Mouse (Mus musculus) stomach, embryonic 14.5 days (tissue): Measurements from ENCODE around the gene Tmsb10. TPM values are rescaled to one million over a fixed set of nuclear protein-coding genes. Genes with fewer than 3 reads are reported as not detected.

Experiments
- ATAC-seq: fragments of 200-750 bp; cut with Nextera tagmentation; 2 replicates; pipeline ENCODE4 v1.8.0; 2017; ENCODE audit warnings: low read depth, moderate TSS enrichment; ENCODE audit not compliant: insufficient number of reproducible peaks, insufficient read depth, low FRiP score
- H3K27ac ChIP-seq: fragments of 300-500 bp; sonication (generic); 2 replicates; pipeline ENCODE4 v1.5.1; 2014; ENCODE audit warnings: mild to moderate bottlenecking, low read length, moderate library complexity, mixed read lengths
- H3K27me3 ChIP-seq: fragments of 300-500 bp; sonication (generic); 2 replicates; pipeline ENCODE4 v1.6.1; 2014; ENCODE audit warnings: low read length, control low read depth, mixed read lengths; ENCODE audit not compliant: control insufficient read depth, insufficient read depth
- H3K36me3 ChIP-seq: fragments of 300-500 bp; sonication (generic); 2 replicates; pipeline ENCODE4 v1.6.1; 2014; ENCODE audit warnings: mild to moderate bottlenecking, control low read depth, low read length, moderate library complexity, mixed read lengths; ENCODE audit not compliant: control insufficient read depth, insufficient read depth
- H3K4me1 ChIP-seq: fragments of 300-500 bp; sonication (generic); 2 replicates; pipeline ENCODE4 v1.6.1; 2014; ENCODE audit warnings: low read length, control low read depth, mixed read lengths; ENCODE audit not compliant: control insufficient read depth, insufficient read depth
- H3K4me2 ChIP-seq: fragments of 300-500 bp; sonication (generic); replicated peaks from 2 replicates; pipeline ENCODE4 v1.6.1; 2014; ENCODE audit warnings: low read depth, low read length, control low read depth
- H3K4me3 ChIP-seq: fragments of 300-500 bp; sonication (generic); 2 replicates; pipeline ENCODE4 v1.5.1; 2014; ENCODE audit warnings: low read depth, low read length, control low read depth
- H3K9ac ChIP-seq: fragments of 300-500 bp; sonication (generic); replicated peaks from 2 replicates; pipeline ENCODE4 v1.6.1; 2014; ENCODE audit warnings: low read depth, mild to moderate bottlenecking, control low read depth, low read length, moderate library complexity, mixed read lengths
- H3K9me3 ChIP-seq: fragments of 300-500 bp; sonication (generic); 2 replicates; pipeline ENCODE4 v1.6.1; 2016; ENCODE audit warnings: low read depth, low read length, control low read depth; ENCODE audit not compliant: control insufficient read depth
- WGBS: fragments of 180-500 bp; shearing (Covaris S2); extraction: QIAGEN DNeasy Blood & Tissue Kit; methylation state at CpG from one replicate; pipeline ENCODE4 v1.1.7; 2014; 5-methylcytosine and 5-hydroxymethylcytosine counted together
- polyA plus RNA-seq: library from polyadenylated mRNA; unstranded; fragments of >200 nt; fragmentation: Nextera tagmentation; extraction: Ambion mirVana; gene quantifications from 2 replicates; pipeline ENCODE4 v1.2.1, GENCODE M21; 2014

Tmsb10 gene
- polyA plus RNA-seq, 1 experiment from 2014 or later = 2,370 TPM

GRCm38 (mm10) chr6:72929795-72930398, 28.7 kb downstream of the Tmsb10 start:
- 79% methylated on average over 4 of the region's 4 CpGs for WGBS
- no peak overlapping the region for H3K4me2 ChIP-seq
- no peak overlapping the region for H3K4me3 ChIP-seq
- H3K27ac ChIP-seq = no peak overlapping the region
- H3K9ac ChIP-seq = no peak overlapping the region
- no peaks in the 10 kb centered on the region for H3K36me3 ChIP-seq
- ATAC-seq = no peak
- H3K4me1 ChIP-seq = peaks cover 7% of the 10 kb centered on the region; the same call in 1 of the 2 replicates
- H3K9me3 ChIP-seq = no peaks in the 10 kb centered on the region
- no peaks in the 10 kb centered on the region for H3K27me3 ChIP-seq

- ATAC-seq = peak; percentile 90
- H3K36me3 ChIP-seq = no peaks in the 10 kb centered on the region
- H3K9me3 ChIP-seq = no peaks in the 10 kb centered on the region
- no peak overlapping the region for H3K4me2 ChIP-seq
- no peak overlapping the region for H3K4me3 ChIP-seq
- 14% methylated on average over 9 of the region's 9 CpGs for WGBS
- peak overlapping the region; percentile 52; the same call in 1 of the 2 replicates for H3K27ac ChIP-seq
- peaks cover 7% of the 10 kb centered on the region; the same call in 1 of the 2 replicates for H3K4me1 ChIP-seq
- no peak overlapping the region for H3K9ac ChIP-seq
- H3K27me3 ChIP-seq = no peaks in the 10 kb centered on the region
Measured at GRCm38 (mm10) chr6:72926755-72927482, 31.6 kb downstream of the Tmsb10 start.

- Histone ChIP-seq H3K9me3 (no peaks in the 10 kb centered on the region), H3K4me2 (no peak overlapping the region), H3K36me3 (no peaks in the 10 kb centered on the region), H3K27me3 (no peaks in the 10 kb centered on the region), H3K4me3 (no peak overlapping the region), H3K27ac (peak overlapping the region; percentile 21; the same call in 1 of the 2 replicates), H3K4me1 (peaks cover 7% of the 10 kb centered on the region; the same call in 1 of the 2 replicates), H3K9ac (no peak overlapping the region)
- WGBS = 72% methylated on average over 4 of the region's 4 CpGs
- no peak for ATAC-seq
Measured at GRCm38 (mm10) chr6:72926031-72926430, 32.5 kb downstream of the Tmsb10 start.

GRCm38 (mm10) chr6:72923381-72923780, 35.2 kb downstream of the Tmsb10 start:
- Histone ChIP-seq H3K4me1 (peaks cover 7% of the 10 kb centered on the region; the same call in 1 of the 2 replicates), H3K36me3 (no peaks in the 10 kb centered on the region), H3K4me3 (no peak overlapping the region), H3K9me3 (no peaks in the 10 kb centered on the region), H3K9ac (no peak overlapping the region), H3K27ac (no peak overlapping the region), H3K27me3 (no peaks in the 10 kb centered on the region), H3K4me2 (no peak overlapping the region)
- ATAC-seq = no peak
- WGBS = 82% methylated on average over 8 of the region's 8 CpGs

- Histone ChIP-seq H3K36me3 (no peaks in the 10 kb centered on the region), H3K27ac (no peak overlapping the region), H3K4me2 (no peak overlapping the region), H3K4me3 (no peak overlapping the region), H3K9me3 (no peaks in the 10 kb centered on the region), H3K9ac (no peak overlapping the region), H3K4me1 (no peaks in the 10 kb centered on the region), H3K27me3 (no peaks in the 10 kb centered on the region)
- WGBS = 90% methylated on average over 3 of the region's 3 CpGs
- no peak for ATAC-seq
Measured at GRCm38 (mm10) chr6:72921081-72921480, 37.5 kb downstream of the Tmsb10 start.

GRCm38 (mm10) chr6:72918510-72919033, 40.0 kb downstream of the Tmsb10 start:
- 70% methylated on average over 9 of the region's 9 CpGs for WGBS
- ATAC-seq = no peak
- Histone ChIP-seq H3K27ac (no peak overlapping the region), H3K27me3 (no peaks in the 10 kb centered on the region), H3K36me3 (no peaks in the 10 kb centered on the region), H3K4me3 (no peak overlapping the region), H3K4me1 (no peaks in the 10 kb centered on the region), H3K9me3 (no peaks in the 10 kb centered on the region), H3K4me2 (no peak overlapping the region), H3K9ac (no peak overlapping the region)

- Histone ChIP-seq H3K4me3 (no peak overlapping the region), H3K27ac (no peak overlapping the region), H3K4me2 (no peak overlapping the region), H3K36me3 (no peaks in the 10 kb centered on the region), H3K9me3 (no peaks in the 10 kb centered on the region), H3K4me1 (no peaks in the 10 kb centered on the region), H3K9ac (no peak overlapping the region), H3K27me3 (no peaks in the 10 kb centered on the region)
- WGBS = 81% methylated on average over 7 of the region's 7 CpGs
- ATAC-seq = no peak
Measured at GRCm38 (mm10) chr6:72916330-72916729, 42.2 kb downstream of the Tmsb10 start.

GRCm38 (mm10) chr6:72914087-72914749, 44.3 kb downstream of the Tmsb10 start:
- H3K4me1 ChIP-seq = no peaks in the 10 kb centered on the region
- 77% methylated on average over 6 of the region's 6 CpGs for WGBS
- no peak overlapping the region for H3K4me2 ChIP-seq
- H3K9ac ChIP-seq = no peak overlapping the region
- no peak overlapping the region for H3K27ac ChIP-seq
- no peaks in the 10 kb centered on the region for H3K36me3 ChIP-seq
- no peaks in the 10 kb centered on the region for H3K27me3 ChIP-seq
- no peak for ATAC-seq
- no peak overlapping the region for H3K4me3 ChIP-seq
- no peaks in the 10 kb centered on the region for H3K9me3 ChIP-seq
